Comparison of ENCODE assay signal across 8 mouse cellular contexts in genomic region chr5:34288154-34288716, GRCm38 (mm10). TPM values are rescaled to one million over a fixed set of nuclear protein-coding genes. Genes with fewer than 3 reads are reported as not detected.
A peak's percentile ranks its signal among the peaks of the same experiment; 100 is the strongest.
DNase-seq lines count a peak whose midpoint lies in the region; ATAC-seq and TF ChIP-seq lines count a peak whose summit lies in the region.

Gene Zfyve28 (minus strand): TSS chr5:34288449.
Gene Cfap99 (plus strand): TSS chr5:34288600.

- no peak for TF ChIP-seq POLR2A in embryonic fibroblast, embryonic 13.5 days (IDR thresholded peaks at IDR 0.05; ENCODE audit: low read depth, low read length)

- no peaks in the 10 kb centered on the region for H3K36me3 ChIP-seq in erythroblast, embryonic 14.5 days (ENCODE audit: control insufficient read depth)
- H3K36me3 ChIP-seq in heart, embryonic 14.5 days (ENCODE audit: control insufficient read depth, insufficient read depth, low read length) = no peaks in the 10 kb centered on the region
- H3K36me3 ChIP-seq in liver, embryonic 11.5 days (ENCODE audit: control insufficient read depth, insufficient read depth, low read length) = no peaks in the 10 kb centered on the region

- ATAC-seq in erythroblast, adult 5-6 weeks (replicated peaks; ENCODE audit: low FRiP score, poor library complexity, severe bottlenecking) = no peak
- peak; percentile 69 for ATAC-seq in heart, embryonic 14.5 days (ENCODE audit: insufficient number of reproducible peaks, insufficient read depth, low FRiP score, low read depth)
- 0 out of 2 replicates have a peak, but pooled peaks have one; percentile 47 for ATAC-seq in liver, embryonic 11.5 days (replicated peaks; ENCODE audit: low FRiP score)

- under 1% methylated on average over 83 of the region's 83 CpGs for WGBS in heart, embryonic 14.5 days
- under 1% methylated on average over 81 of the region's 83 CpGs for WGBS in liver, embryonic 11.5 days

- H3K27me3 ChIP-seq in erythroblast, embryonic 14.5 days (ENCODE audit: control insufficient read depth) = peaks cover 82% of the 10 kb centered on the region
- peaks cover 59% of the 10 kb centered on the region for H3K27me3 ChIP-seq in heart, embryonic 14.5 days (ENCODE audit: control insufficient read depth, insufficient read depth, low read length)
- H3K27me3 ChIP-seq in liver, embryonic 11.5 days (replicated peaks; ENCODE audit: control insufficient read depth, insufficient read depth, low read length) = peaks cover 60% of the 10 kb centered on the region

- peak within 1 kb of the TSS; percentile 45 for H3K4me3 ChIP-seq in erythroblast, embryonic 14.5 days (replicated peaks)
- peak within 1 kb of the TSS; percentile 38 for H3K4me3 ChIP-seq in embryonic fibroblast, embryonic 13.5 days (ENCODE audit: insufficient read depth, low read length)
- peak within 1 kb of the TSS; percentile 54 to 63 for H3K4me3 ChIP-seq in heart, embryonic 14.5 days (ENCODE audit: control insufficient read depth in 1 of 2, insufficient read depth in 1 of 2, low read depth in 1 of 2, low read length in 2 of 2)
- peak within 1 kb of the TSS; percentile 54 for H3K4me3 ChIP-seq in liver, embryonic 11.5 days (ENCODE audit: low read depth, low read length)

- H3K27ac ChIP-seq in embryonic fibroblast, embryonic 13.5 days (ENCODE audit: insufficient read depth, low read length) = no peak within 1 kb of the TSS
- H3K27ac ChIP-seq in heart, embryonic 14.5 days (replicated peaks in 1 of 2; ENCODE audit: control insufficient read depth in 1 of 2, insufficient read depth in 1 of 2, low read depth in 2 of 2, low read length in 2 of 2) = no peak within 1 kb of the TSS
- no peak within 1 kb of the TSS for H3K27ac ChIP-seq in liver, embryonic 11.5 days (ENCODE audit: low read depth, low read length)

- H3K9me3 ChIP-seq in erythroblast, embryonic 14.5 days (ENCODE audit: control insufficient read depth, low read length) = peaks cover 3% of the 10 kb centered on the region; the same call in 1 of the 2 replicates
- no peaks in the 10 kb centered on the region for H3K9me3 ChIP-seq in heart, embryonic 14.5 days (ENCODE audit: control insufficient read depth, low read length)
- no peaks in the 10 kb centered on the region for H3K9me3 ChIP-seq in liver, embryonic 11.5 days (ENCODE audit: control insufficient read depth, low read length)

- TF ChIP-seq CTCF in embryonic fibroblast, embryonic 13.5 days (IDR thresholded peaks at IDR 0.05; ENCODE audit: borderline replicate concordance, insufficient read depth, low read length) = no peak

- peak within 1 kb of the TSS; percentile 98 for H3K4me2 ChIP-seq in heart, embryonic 14.5 days (ENCODE audit: low read length)
- H3K4me2 ChIP-seq in liver, embryonic 11.5 days = peak within 1 kb of the TSS; percentile 87

- H3K9ac ChIP-seq in heart, embryonic 14.5 days (ENCODE audit: low read length) = peak within 1 kb of the TSS; percentile 57
- H3K9ac ChIP-seq in liver, embryonic 11.5 days (ENCODE audit: low read depth, low read length) = no peak within 1 kb of the TSS

- peak; percentile 79 for DNase-seq in kidney, postnatal 10 days
- DNase-seq in liver, embryonic 11.5 days (ENCODE audit: low spot score) = peak; percentile 71
- peak; percentile 81 for DNase-seq in neural tube, embryonic 10.5 days (ENCODE audit: extremely low spot score, low spot score)
- DNase-seq in telencephalon, adult 2 months (ENCODE audit: low read depth, low spot score) = peak; percentile 93

- peaks cover 4% of the 10 kb centered on the region for H3K4me1 ChIP-seq in erythroblast, embryonic 14.5 days (ENCODE audit: control insufficient read depth)
- H3K4me1 ChIP-seq in embryonic fibroblast, embryonic 13.5 days (ENCODE audit: control insufficient read depth, insufficient read depth, low read length) = no peaks in the 10 kb centered on the region
- H3K4me1 ChIP-seq in heart, embryonic 14.5 days (ENCODE audit: control insufficient read depth in 2 of 2, insufficient read depth in 2 of 2, low read length in 2 of 2) = peaks cover 8 to 9% of the 10 kb centered on the region in 2 experiments
- H3K4me1 ChIP-seq in liver, embryonic 11.5 days (replicated peaks; ENCODE audit: control insufficient read depth, insufficient read depth, low read length) = peaks cover 18% of the 10 kb centered on the region

RNA-seq across cellular contexts. Expression of gene Zfyve28, which starts in this region (rescaled TPM):
- polyA plus RNA-seq in erythroblast, embryonic 14.5 days (2012) = not detected in 2 replicates
- total RNA-seq in erythroblast, adult 5-6 weeks (2015; ENCODE audit: low replicate concordance) = not detected in 2 replicates
- total RNA-seq in erythroblast, adult 5-6 weeks (2017; ENCODE audit: low replicate concordance) = 0.42 and 0.68 TPM in 2 replicates
- polyA plus RNA-seq in embryonic fibroblast, embryonic 13.5 days (2011; ENCODE audit: insufficient read length, low read depth, missing spikeins) = 0.62 and 1.0 TPM in 2 replicates
- 0.32 and 0.42 TPM in 2 replicates for polyA plus RNA-seq in heart, embryonic 14.5 days (2014; fragmentation: Nextera tagmentation; extraction: Ambion mirVana)
- polyA plus RNA-seq in liver, embryonic 11.5 days (2014; fragmentation: Nextera tagmentation; extraction: Ambion mirVana) = 0.22 TPM in 1 of 2 replicates, not detected in the other

RNA-seq across cellular contexts. Expression of gene Cfap99, which starts in this region (rescaled TPM):
- not detected in 2 replicates for polyA plus RNA-seq in erythroblast, embryonic 14.5 days (2012)
- not detected in 2 replicates for total RNA-seq in erythroblast, adult 5-6 weeks (2015; ENCODE audit: low replicate concordance)
- not detected in 2 replicates for total RNA-seq in erythroblast, adult 5-6 weeks (2017; ENCODE audit: low replicate concordance)
- polyA plus RNA-seq in embryonic fibroblast, embryonic 13.5 days (2011; ENCODE audit: insufficient read length, low read depth, missing spikeins) = not detected in 2 replicates
- 0.09 TPM in 1 of 2 replicates, not detected in the other for polyA plus RNA-seq in heart, embryonic 14.5 days (2014; fragmentation: Nextera tagmentation; extraction: Ambion mirVana)
- polyA plus RNA-seq in liver, embryonic 11.5 days (2014; fragmentation: Nextera tagmentation; extraction: Ambion mirVana) = not detected in 2 replicates

Comparison
In these comparisons a context has a peak if more than half of its experiments do, and no peak if none do; other contexts are left out.
1. Peak in ATAC-seq, H3K4me3 ChIP-seq, H3K9ac ChIP-seq and H3K4me2 ChIP-seq in heart, embryonic 14.5 days; RNA of the genes that start here not detected or under 1 TPM.
2. Peak in DNase-seq, ATAC-seq, H3K4me3 ChIP-seq and H3K4me2 ChIP-seq in liver, embryonic 11.5 days; RNA of the genes that start here not detected or under 1 TPM.